Mouse (Mus musculus): ENCODE results near the gene Cradd.

DNA sequence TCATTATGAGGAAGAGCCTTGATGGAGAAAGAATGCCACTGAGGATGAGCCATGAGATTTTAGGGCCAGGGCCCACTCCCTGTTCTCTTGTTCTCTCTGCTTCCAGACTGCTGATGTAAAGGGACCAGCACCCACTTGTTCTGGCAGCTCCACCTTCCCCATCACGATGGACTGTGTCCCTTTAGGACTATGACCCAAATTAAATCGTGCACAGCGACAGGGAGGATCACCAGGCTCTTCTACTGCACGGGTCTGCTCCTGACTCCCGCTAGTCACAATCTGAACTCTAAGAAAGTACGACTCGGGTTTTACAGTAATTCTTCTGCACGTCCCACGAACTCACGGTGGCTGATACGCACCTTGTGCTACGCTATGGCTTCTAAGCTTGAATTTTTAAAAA, 14.9 kb downstream of the Cradd start:
- TF ChIP-seq CTCF (IDR thresholded peaks at IDR 0.05) (no peak), EP300 (IDR thresholded peaks at IDR 0.05) (no peak)
